Mouse (Mus musculus) lung, postnatal 0 days (tissue): ENCODE measurements around the gene Sulf2. TPM values are rescaled to one million over a fixed set of nuclear protein-coding genes. Genes with fewer than 3 reads are reported as not detected.

ENCODE experiments used
- ATAC-seq: fragments of 200-750 bp; cut with Nextera tagmentation; 2 replicates; pipeline ENCODE4 v1.8.0; 2017; ENCODE audit warnings: moderate library complexity
- DNase-seq: peaks from one replicate; pipeline ENCODE4 v3.0.0-alpha.2; 2016; ENCODE audit warnings: low spot score
- H3K27ac ChIP-seq: fragments of 300-500 bp; sonication (generic); 2 replicates; pipeline ENCODE4 v1.5.1; 2014; ENCODE audit warnings: antibody characterized with exemption, mild to moderate bottlenecking, low read length, mixed read lengths
- H3K27me3 ChIP-seq: fragments of 300-500 bp; sonication (generic); replicated peaks from 2 replicates; pipeline ENCODE4 v1.6.1; 2014; ENCODE audit warnings: low read length, mixed read lengths; ENCODE audit not compliant: insufficient read depth
- H3K36me3 ChIP-seq: fragments of 300-500 bp; sonication (generic); 2 replicates; pipeline ENCODE4 v1.6.1; 2014; ENCODE audit warnings: low read length, mixed read lengths; ENCODE audit not compliant: insufficient read depth
- H3K4me1 ChIP-seq: fragments of 300-500 bp; sonication (generic); 2 replicates; pipeline ENCODE4 v1.6.1; 2014; ENCODE audit warnings: antibody characterized with exemption, low read depth, low read length, mixed read lengths; ENCODE audit not compliant: insufficient read depth
- H3K4me2 ChIP-seq: fragments of 300-500 bp; sonication (generic); replicated peaks from 2 replicates; pipeline ENCODE4 v1.6.1; 2014; ENCODE audit warnings: low read depth, mild to moderate bottlenecking, low read length, moderate library complexity, mixed read lengths
- H3K4me3 ChIP-seq: fragments of 300-500 bp; sonication (generic); 2 replicates; pipeline ENCODE4 v1.5.1; 2014; ENCODE audit warnings: low read depth, low read length
- H3K9ac ChIP-seq: fragments of 300-500 bp; sonication (generic); replicated peaks from 2 replicates; pipeline ENCODE4 v1.6.1; 2014; ENCODE audit warnings: low read depth, mild to moderate bottlenecking
- H3K9me3 ChIP-seq: fragments of 300-500 bp; sonication (generic); 2 replicates; pipeline ENCODE4 v1.6.1; 2016; ENCODE audit warnings: low read length, mixed read lengths
- CTCF ChIP-seq: IDR thresholded peaks from 2 replicates; pipeline ENCODE4 v1.5.1; 2016; ENCODE audit warnings: antibody characterized with exemption, mild to moderate bottlenecking
- EP300 ChIP-seq: IDR thresholded peaks from 2 replicates; pipeline ENCODE4 v1.6.1; 2016; ENCODE audit warnings: antibody characterized with exemption, mild to moderate bottlenecking, control low read depth
- WGBS: fragments of 180-500 bp; shearing (Covaris S2); extraction: QIAGEN DNeasy Blood & Tissue Kit; methylation state at CpG from one replicate; pipeline ENCODE4 v1.1.7; 2014; 5-methylcytosine and 5-hydroxymethylcytosine counted together
- polyA plus RNA-seq: library from polyadenylated mRNA; unstranded; fragments of >200 nt; fragmentation: Nextera tagmentation; extraction: Ambion mirVana; gene quantifications from 2 replicates; pipeline ENCODE4 v1.2.1, GENCODE M21; 2015

The Sulf2 gene
- polyA plus RNA-seq, 1 experiment from 2014 or later, result 13.6 TPM

- WGBS, result 95% methylated on average over 6 of the region's 6 CpGs
- H3K4me1 ChIP-seq, result no peaks in the 10 kb centered on the region; the same call in 1 of the 2 replicates
- H3K27ac ChIP-seq, result no peak overlapping the region
These were observed 14.4 kb downstream of the Sulf2 start for GRCm38 (mm10) chr2:166141039-166141438.

GRCm38 (mm10) chr2:166140427-166140826, 15.0 kb downstream of the Sulf2 start:
- H3K4me2 ChIP-seq, result no peak overlapping the region
- ATAC-seq (no peak), DNase-seq (peak; percentile 42)
- TF ChIP-seq EP300 (no peak), CTCF (no peak)
- no peaks in the 10 kb centered on the region; the same call in 1 of the 2 replicates for H3K27me3 ChIP-seq
- 36% methylated on average over 9 of the region's 9 CpGs for WGBS
- H3K4me1 ChIP-seq, result no peaks in the 10 kb centered on the region; the same call in 1 of the 2 replicates
- H3K4me3 ChIP-seq, result no peak overlapping the region
- no peaks in the 10 kb centered on the region for H3K9me3 ChIP-seq
- H3K27ac ChIP-seq, result no peak overlapping the region
- H3K36me3 ChIP-seq, result no peaks in the 10 kb centered on the region
- H3K9ac ChIP-seq, result no peak overlapping the region

More at GRCm38 (mm10) chr2:166141039-166141438, 14.4 kb downstream of the Sulf2 start:
- Histone ChIP-seq H3K36me3 (no peaks in the 10 kb centered on the region), H3K4me3 (no peak overlapping the region), H3K4me2 (no peak overlapping the region), H3K9me3 (no peaks in the 10 kb centered on the region), H3K27me3 (no peaks in the 10 kb centered on the region; the same call in 1 of the 2 replicates), H3K9ac (no peak overlapping the region)
- DNase-seq (no peak), ATAC-seq (no peak)
- TF ChIP-seq EP300, result no peak
- no peak for TF ChIP-seq CTCF

GRCm38 (mm10) chr2:166138308-166138707, 17.2 kb downstream of the Sulf2 start:
- no peak overlapping the region for H3K27ac ChIP-seq
- no peaks in the 10 kb centered on the region; the same call in 1 of the 2 replicates for H3K27me3 ChIP-seq
- no peaks in the 10 kb centered on the region for H3K36me3 ChIP-seq
- no peak overlapping the region for H3K4me2 ChIP-seq
- H3K4me3 ChIP-seq, result no peak overlapping the region
- 13% methylated on average over 1 of the region's 1 CpGs for WGBS
- no peak for TF ChIP-seq EP300
- TF ChIP-seq CTCF, result no peak
- H3K9me3 ChIP-seq, result no peaks in the 10 kb centered on the region
- DNase-seq, result no peak
- no peak overlapping the region for H3K9ac ChIP-seq
- no peak for ATAC-seq
- H3K4me1 ChIP-seq, result no peaks in the 10 kb centered on the region

GRCm38 (mm10) chr2:166137467-166137866, 18.0 kb downstream of the Sulf2 start:
- no peaks in the 10 kb centered on the region for H3K9me3 ChIP-seq
- WGBS, result 84% methylated on average over 4 of the region's 4 CpGs
- no peak overlapping the region for H3K9ac ChIP-seq
- no peaks in the 10 kb centered on the region for H3K36me3 ChIP-seq
- H3K27me3 ChIP-seq, result no peaks in the 10 kb centered on the region; the same call in 1 of the 2 replicates
- no peak for ATAC-seq
- no peak for DNase-seq
- TF ChIP-seq EP300 (no peak), CTCF (no peak)
- no peak overlapping the region for H3K27ac ChIP-seq
- no peaks in the 10 kb centered on the region for H3K4me1 ChIP-seq
- no peak overlapping the region for H3K4me3 ChIP-seq
- no peak overlapping the region for H3K4me2 ChIP-seq

GRCm38 (mm10) chr2:166135711-166136485, 19.6 kb downstream of the Sulf2 start:
- Histone ChIP-seq H3K4me1 (no peaks in the 10 kb centered on the region), H3K27me3 (no peaks in the 10 kb centered on the region; the same call in 1 of the 2 replicates), H3K36me3 (no peaks in the 10 kb centered on the region), H3K9ac (no peak overlapping the region), H3K27ac (no peak overlapping the region), H3K4me3 (no peak overlapping the region), H3K4me2 (no peak overlapping the region), H3K9me3 (no peaks in the 10 kb centered on the region)
- DNase-seq (peak; percentile 87), ATAC-seq (peak; percentile 84)
- no peak for TF ChIP-seq EP300
- peak; percentile 5; the same call in 1 of the 2 replicates for TF ChIP-seq CTCF
- WGBS, result 19% methylated on average over 16 of the region's 16 CpGs

GRCm38 (mm10) chr2:166128756-166129155, 26.7 kb downstream of the Sulf2 start:
- no peaks in the 10 kb centered on the region; the same call in 1 of the 2 replicates for H3K4me1 ChIP-seq
- no peak for DNase-seq
- H3K4me2 ChIP-seq, result no peak overlapping the region
- H3K27ac ChIP-seq, result no peak overlapping the region
- ATAC-seq, result no peak
- no peak overlapping the region for H3K9ac ChIP-seq
- TF ChIP-seq CTCF (no peak), EP300 (no peak)
- WGBS, result 90% methylated on average over 4 of the region's 4 CpGs
- H3K4me3 ChIP-seq, result no peak overlapping the region
- no peaks in the 10 kb centered on the region for H3K36me3 ChIP-seq
- H3K9me3 ChIP-seq, result no peaks in the 10 kb centered on the region
- H3K27me3 ChIP-seq, result no peaks in the 10 kb centered on the region
